Mouse (Mus musculus): ENCODE results near the gene Gm20388. TPM values are rescaled to one million over a fixed set of nuclear protein-coding genes. Genes with fewer than 3 reads are reported as not detected.

Gene Gm20388
- polyA plus RNA-seq, 1 experiment from 2014 or later: 7.4 TPM

DNA sequence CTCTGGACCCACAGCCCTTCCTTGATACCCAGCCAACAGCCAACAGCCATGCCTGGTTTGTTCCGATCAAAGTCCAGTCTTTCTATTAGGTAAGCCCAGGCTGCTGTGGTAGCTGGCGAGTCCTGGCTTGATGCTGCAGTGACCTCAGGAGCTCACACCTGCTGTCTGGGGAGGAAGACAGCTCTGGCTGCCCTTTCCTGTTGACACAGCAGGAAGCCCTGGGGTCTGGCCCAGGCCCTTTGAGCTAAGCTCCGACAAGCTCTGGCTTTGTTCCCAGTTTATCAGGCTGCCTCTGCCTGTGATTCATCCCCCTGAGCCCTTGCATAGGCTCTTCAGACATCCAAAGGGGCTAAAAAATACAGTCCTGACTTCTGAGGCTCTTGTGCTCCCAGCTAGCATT is 25.0 kb upstream of the Gm20388 start:
- Histone ChIP-seq H3K4me3 (replicated peaks; ENCODE audit: low read length) (no peak overlapping the region), H3K4me1 (ENCODE audit: control insufficient read depth, insufficient read depth, low read length) (peaks cover 8% of the 10 kb centered on the region; the same call in 1 of the 2 replicates), H3K9ac (ENCODE audit: low read length) (0 out of 2 replicates have a peak overlapping the region, but pooled peaks have one; percentile 9), H3K4me2 (ENCODE audit: low read depth, low read length) (no peak overlapping the region), H3K27me3 (ENCODE audit: control insufficient read depth, insufficient read depth, low read length) (no peaks in the 10 kb centered on the region), H3K27ac (ENCODE audit: low read length) (no peak overlapping the region), H3K9me3 (replicated peaks; ENCODE audit: control insufficient read depth, low read length) (no peaks in the 10 kb centered on the region), H3K36me3 (ENCODE audit: control insufficient read depth, insufficient read depth, low read length) (no peaks in the 10 kb centered on the region)
- 22% methylated on average over 3 of the region's 3 CpGs for WGBS
- ATAC-seq (ENCODE audit: insufficient read depth, low FRiP score): peak; percentile 90

DNA sequence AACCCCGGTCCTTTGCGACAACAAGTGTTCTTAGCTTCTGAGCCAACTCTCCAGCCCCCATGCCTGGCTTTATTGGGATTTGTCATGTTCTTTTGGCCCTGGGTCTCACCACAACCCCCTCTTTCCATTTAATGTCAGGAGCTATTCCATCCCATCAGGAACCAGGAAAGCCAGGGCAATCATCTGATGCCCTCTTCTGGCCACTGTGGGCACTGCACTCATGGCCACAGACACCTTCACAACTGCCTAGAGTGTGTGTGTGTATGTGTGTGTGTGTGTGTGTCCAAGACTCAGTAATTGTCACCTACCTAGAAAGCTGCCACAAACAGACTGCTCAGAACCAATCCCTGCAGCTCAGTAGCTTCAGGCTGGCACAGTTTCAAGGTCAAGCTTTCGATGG is 23.5 kb upstream of the Gm20388 start:
- WGBS: 93% methylated on average over 3 of the region's 3 CpGs
- Histone ChIP-seq H3K4me2 (ENCODE audit: low read depth, low read length) (no peak overlapping the region), H3K27me3 (ENCODE audit: control insufficient read depth, insufficient read depth, low read length) (no peaks in the 10 kb centered on the region)

GRCm38 (mm10) chr8:119888012-119888411 is 22.6 kb upstream of the Gm20388 start:
- no peak for ATAC-seq (ENCODE audit: insufficient read depth, low FRiP score)
- Histone ChIP-seq H3K4me3 (replicated peaks; ENCODE audit: low read length) (no peak overlapping the region), H3K36me3 (ENCODE audit: control insufficient read depth, insufficient read depth, low read length) (no peaks in the 10 kb centered on the region), H3K4me2 (ENCODE audit: low read depth, low read length) (no peak overlapping the region), H3K4me1 (ENCODE audit: control insufficient read depth, insufficient read depth, low read length) (peaks cover 8% of the 10 kb centered on the region; the same call in 1 of the 2 replicates), H3K9ac (ENCODE audit: low read length) (no peak overlapping the region), H3K27me3 (ENCODE audit: control insufficient read depth, insufficient read depth, low read length) (no peaks in the 10 kb centered on the region), H3K27ac (ENCODE audit: low read length) (no peak overlapping the region), H3K9me3 (replicated peaks; ENCODE audit: control insufficient read depth, low read length) (no peaks in the 10 kb centered on the region)
- 74% methylated on average over 4 of the region's 4 CpGs for WGBS

More for the DNA sequence above, 23.5 kb upstream of the Gm20388 start:
- no peak for ATAC-seq (ENCODE audit: insufficient read depth, low FRiP score)
- H3K27ac ChIP-seq (ENCODE audit: low read length): no peak overlapping the region
- H3K9me3 ChIP-seq (replicated peaks; ENCODE audit: control insufficient read depth, low read length): no peaks in the 10 kb centered on the region
- peaks cover 8% of the 10 kb centered on the region; the same call in 1 of the 2 replicates for H3K4me1 ChIP-seq (ENCODE audit: control insufficient read depth, insufficient read depth, low read length)
- no peak overlapping the region for H3K9ac ChIP-seq (ENCODE audit: low read length)
- H3K4me3 ChIP-seq (replicated peaks; ENCODE audit: low read length): no peak overlapping the region
- no peaks in the 10 kb centered on the region for H3K36me3 ChIP-seq (ENCODE audit: control insufficient read depth, insufficient read depth, low read length)

DNA sequence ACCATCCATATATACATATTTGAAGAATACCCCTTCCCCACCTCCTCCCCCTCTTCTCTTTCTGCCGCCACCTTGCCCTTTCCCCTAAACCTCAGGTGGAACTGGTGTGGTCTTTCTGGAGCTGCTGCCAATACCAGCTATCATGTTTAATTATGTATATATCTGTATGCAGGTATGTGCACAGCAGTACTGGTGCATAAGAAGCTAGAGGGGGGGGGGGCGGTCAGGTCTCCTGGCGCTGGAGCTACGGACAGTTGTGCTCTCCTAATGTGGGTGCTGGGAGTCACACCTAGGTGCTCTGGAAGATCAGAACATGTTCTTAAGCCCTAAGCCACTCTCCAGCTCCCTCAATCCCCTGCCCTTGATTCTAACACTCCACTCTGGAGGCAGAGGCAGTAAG is 13.6 kb upstream of the Gm20388 start:
- H3K27me3 ChIP-seq (ENCODE audit: control insufficient read depth, insufficient read depth, low read length): no peaks in the 10 kb centered on the region
- peak overlapping the region; percentile 15; the same call in 1 of the 2 replicates for H3K27ac ChIP-seq (ENCODE audit: low read length)
- H3K4me1 ChIP-seq (ENCODE audit: control insufficient read depth, insufficient read depth, low read length): 0 out of 2 replicates have a peak, but pooled peaks cover 4% of the 10 kb centered on the region
- H3K9ac ChIP-seq (ENCODE audit: low read length): no peak overlapping the region
- H3K4me3 ChIP-seq (replicated peaks; ENCODE audit: low read length): no peak overlapping the region
- WGBS: 64% methylated on average over 4 of the region's 4 CpGs
- ATAC-seq (ENCODE audit: insufficient read depth, low FRiP score): no peak
- H3K4me2 ChIP-seq (ENCODE audit: low read depth, low read length): no peak overlapping the region
- H3K36me3 ChIP-seq (ENCODE audit: control insufficient read depth, insufficient read depth, low read length): no peaks in the 10 kb centered on the region
- H3K9me3 ChIP-seq (replicated peaks; ENCODE audit: control insufficient read depth, low read length): no peaks in the 10 kb centered on the region

GRCm38 (mm10) chr8:119897933-119898332 is 12.7 kb upstream of the Gm20388 start:
- WGBS: 23% methylated on average over 13 of the region's 13 CpGs
- Histone ChIP-seq H3K4me1 (ENCODE audit: control insufficient read depth, insufficient read depth, low read length) (0 out of 2 replicates have a peak, but pooled peaks cover 4% of the 10 kb centered on the region), H3K9ac (ENCODE audit: low read length) (no peak overlapping the region), H3K4me3 (replicated peaks; ENCODE audit: low read length) (no peak overlapping the region), H3K9me3 (replicated peaks; ENCODE audit: control insufficient read depth, low read length) (no peaks in the 10 kb centered on the region), H3K27me3 (ENCODE audit: control insufficient read depth, insufficient read depth, low read length) (no peaks in the 10 kb centered on the region), H3K27ac (ENCODE audit: low read length) (no peak overlapping the region), H3K36me3 (ENCODE audit: control insufficient read depth, insufficient read depth, low read length) (no peaks in the 10 kb centered on the region), H3K4me2 (ENCODE audit: low read depth, low read length) (no peak overlapping the region)
- peak; percentile 37; the same call in 1 of the 2 replicates for ATAC-seq (ENCODE audit: insufficient read depth, low FRiP score)

- 65% methylated on average over 3 of the region's 3 CpGs for WGBS
- Histone ChIP-seq H3K4me1 (ENCODE audit: control insufficient read depth, insufficient read depth, low read length) (0 out of 2 replicates have a peak, but pooled peaks cover 4% of the 10 kb centered on the region), H3K4me2 (ENCODE audit: low read depth, low read length) (no peak overlapping the region), H3K4me3 (replicated peaks; ENCODE audit: low read length) (no peak overlapping the region), H3K36me3 (ENCODE audit: control insufficient read depth, insufficient read depth, low read length) (no peaks in the 10 kb centered on the region), H3K9me3 (replicated peaks; ENCODE audit: control insufficient read depth, low read length) (no peaks in the 10 kb centered on the region), H3K27ac (ENCODE audit: low read length) (no peak overlapping the region), H3K9ac (ENCODE audit: low read length) (no peak overlapping the region), H3K27me3 (ENCODE audit: control insufficient read depth, insufficient read depth, low read length) (no peaks in the 10 kb centered on the region)
- ATAC-seq (ENCODE audit: insufficient read depth, low FRiP score): no peak
Observed at GRCm38 (mm10) chr8:119901349-119901748, 9.3 kb upstream of the Gm20388 start.

DNA sequence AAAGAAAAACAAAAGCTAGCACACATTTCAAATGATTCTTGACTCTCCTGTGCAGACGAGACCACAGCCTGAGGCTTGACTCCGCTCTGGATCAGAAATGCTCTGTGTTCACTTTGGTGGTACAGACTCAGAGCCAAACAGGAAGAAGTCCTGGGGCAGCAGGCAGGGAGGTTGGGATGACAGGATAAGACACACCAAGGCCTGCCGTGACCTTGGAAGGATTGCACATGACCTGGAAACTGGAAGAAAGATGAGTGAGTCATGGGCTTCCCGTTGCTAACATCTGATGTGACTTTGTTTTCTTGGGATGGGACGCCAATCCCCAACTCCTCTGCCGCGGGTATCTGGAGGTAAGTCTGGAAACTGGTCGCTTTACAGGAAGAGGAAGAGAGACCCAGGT is 8.7 kb upstream of the Gm20388 start:
- no peak overlapping the region for H3K4me2 ChIP-seq (ENCODE audit: low read depth, low read length)
- H3K36me3 ChIP-seq (ENCODE audit: control insufficient read depth, insufficient read depth, low read length): no peaks in the 10 kb centered on the region
- H3K27ac ChIP-seq (ENCODE audit: low read length): no peak overlapping the region
- 0 out of 2 replicates have a peak, but pooled peaks cover 4% of the 10 kb centered on the region for H3K4me1 ChIP-seq (ENCODE audit: control insufficient read depth, insufficient read depth, low read length)
- no peaks in the 10 kb centered on the region for H3K9me3 ChIP-seq (replicated peaks; ENCODE audit: control insufficient read depth, low read length)
- WGBS: 76% methylated on average over 8 of the region's 8 CpGs
- H3K27me3 ChIP-seq (ENCODE audit: control insufficient read depth, insufficient read depth, low read length): no peaks in the 10 kb centered on the region
- no peak overlapping the region for H3K9ac ChIP-seq (ENCODE audit: low read length)
- ATAC-seq (ENCODE audit: insufficient read depth, low FRiP score): no peak
- H3K4me3 ChIP-seq (replicated peaks; ENCODE audit: low read length): no peak overlapping the region

DNA sequence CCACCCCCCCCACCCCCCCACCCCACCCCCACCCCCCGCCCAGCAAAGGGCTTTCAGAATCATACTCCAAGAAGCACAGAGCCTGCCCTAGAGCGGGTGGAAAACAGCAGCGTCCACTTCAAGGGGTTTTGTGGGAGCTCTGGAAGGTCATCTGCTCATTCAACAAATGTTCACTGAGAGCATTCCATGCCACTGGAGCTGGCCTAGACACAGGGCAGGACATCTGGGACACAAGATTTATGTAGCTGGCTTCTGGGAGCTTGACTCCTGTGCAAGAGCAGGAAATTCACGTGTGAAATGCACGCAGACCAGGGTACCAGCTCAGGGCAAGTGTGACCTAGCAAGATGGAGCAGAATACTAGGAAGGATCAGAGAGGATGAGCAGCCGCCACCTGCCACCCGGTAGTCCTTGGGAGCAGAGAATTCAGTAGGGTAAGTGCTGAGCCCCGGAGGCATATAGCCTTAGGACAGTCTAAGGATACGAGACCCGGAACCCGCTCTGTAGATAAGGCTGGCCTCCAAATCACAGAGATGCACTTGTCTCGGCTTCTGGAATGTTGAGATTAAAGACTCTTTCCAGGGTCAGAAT is 6.2 kb upstream of the Gm20388 start:
- no peaks in the 10 kb centered on the region for H3K27me3 ChIP-seq (ENCODE audit: control insufficient read depth, insufficient read depth, low read length)
- no peak overlapping the region for H3K27ac ChIP-seq (ENCODE audit: low read length)
- ATAC-seq (ENCODE audit: insufficient read depth, low FRiP score): no peak
- WGBS: 46% methylated on average over 12 of the region's 12 CpGs
- no peaks in the 10 kb centered on the region for H3K36me3 ChIP-seq (ENCODE audit: control insufficient read depth, insufficient read depth, low read length)
- no peak overlapping the region for H3K9ac ChIP-seq (ENCODE audit: low read length)
- no peaks in the 10 kb centered on the region for H3K4me1 ChIP-seq (ENCODE audit: control insufficient read depth, insufficient read depth, low read length)
- no peak overlapping the region for H3K4me3 ChIP-seq (replicated peaks; ENCODE audit: low read length)
- H3K4me2 ChIP-seq (ENCODE audit: low read depth, low read length): no peak overlapping the region
- no peaks in the 10 kb centered on the region for H3K9me3 ChIP-seq (replicated peaks; ENCODE audit: control insufficient read depth, low read length)

GRCm38 (mm10) chr8:119909944-119910546 is 596 bp upstream of the Gm20388 start, which contains the start of gene Usp10:
Usp10 (plus strand) TSS chr8:119910360.
- H3K4me2 ChIP-seq (ENCODE audit: low read depth, low read length): peak within 1 kb of the TSS; percentile 93
- H3K4me3 ChIP-seq (replicated peaks; ENCODE audit: low read length): peak within 1 kb of the TSS; percentile 79
- H3K9me3 ChIP-seq (replicated peaks; ENCODE audit: control insufficient read depth, low read length): no peaks in the 10 kb centered on the region
- H3K27me3 ChIP-seq (ENCODE audit: control insufficient read depth, insufficient read depth, low read length): no peaks in the 10 kb centered on the region
- H3K9ac ChIP-seq (ENCODE audit: low read length): peak within 1 kb of the TSS; percentile 91
- 23% methylated on average over 13 of the region's 13 CpGs for WGBS
- ATAC-seq (ENCODE audit: insufficient read depth, low FRiP score): no peak
- H3K27ac ChIP-seq (ENCODE audit: low read length): peak within 1 kb of the TSS; percentile 93
- no peaks in the 10 kb centered on the region for H3K36me3 ChIP-seq (ENCODE audit: control insufficient read depth, insufficient read depth, low read length)
- peaks cover 39% of the 10 kb centered on the region for H3K4me1 ChIP-seq (ENCODE audit: control insufficient read depth, insufficient read depth, low read length)
